In genomic region chr3:30592418-30592853, GRCm38 (mm10) we compare ENCODE assay signal across 9 mouse cellular contexts. TPM values are rescaled to one million over a fixed set of nuclear protein-coding genes. Genes with fewer than 3 reads are reported as not detected.
A peak's percentile ranks its signal among the peaks of the same experiment; 100 is the strongest.
DNase-seq lines count a peak whose midpoint lies in the region; ATAC-seq and TF ChIP-seq lines count a peak whose summit lies in the region.
"Had no signal": no experiment of that assay in that cellular context is flagged by ENCODE, and none has a peak within 500 bp of the region (broad histone marks: within the 10 kb centered on the region; RNA-seq: fewer than 3 reads in every experiment).

No protein-coding gene starts in this region.

- H3K27ac ChIP-seq in layer of hippocampus, adult 2 months, result peak overlapping the region; percentile 20; the same call in 1 of the 2 replicates
- H3K27ac ChIP-seq in limb, embryonic 10.5 days, result 0 out of 2 replicates have a peak overlapping the region, but pooled peaks have one; percentile 36
- H3K27ac ChIP-seq in midbrain, embryonic 12.5 days (replicated peaks), result no peak overlapping the region
- H3K27ac ChIP-seq: neural tube, embryonic 13.5 days had no signal

- TF ChIP-seq CTCF in layer of hippocampus, adult 2 months (conservative IDR thresholded peaks at IDR 0.05), result peak; percentile 92

- H3K9ac ChIP-seq in midbrain, embryonic 12.5 days (replicated peaks), result no peak overlapping the region
- H3K9ac ChIP-seq: neural tube, embryonic 13.5 days had no signal

- 3% methylated on average over 2 of the region's 2 CpGs for WGBS in limb, embryonic 10.5 days
- WGBS in midbrain, embryonic 12.5 days, result 2% methylated on average over 2 of the region's 2 CpGs

- H3K27me3 ChIP-seq in limb, embryonic 10.5 days (ENCODE audit: low read depth, poor library complexity, severe bottlenecking), result peaks cover 5% of the 10 kb centered on the region; the same call in 1 of the 2 replicates
- peaks cover 6% of the 10 kb centered on the region; the same call in 1 of the 2 replicates for H3K27me3 ChIP-seq in midbrain, embryonic 12.5 days
- H3K27me3 ChIP-seq: neural tube, embryonic 13.5 days had no signal

- no peaks in the 10 kb centered on the region for H3K36me3 ChIP-seq in limb, embryonic 10.5 days
- H3K36me3 ChIP-seq in midbrain, embryonic 12.5 days, result no peaks in the 10 kb centered on the region
- H3K36me3 ChIP-seq: neural tube, embryonic 13.5 days had no signal

- peaks cover 15% of the 10 kb centered on the region for H3K4me1 ChIP-seq in limb, embryonic 10.5 days
- H3K4me1 ChIP-seq in midbrain, embryonic 12.5 days, result 0 out of 2 replicates have a peak, but pooled peaks cover 6% of the 10 kb centered on the region

- H3K4me2 ChIP-seq in midbrain, embryonic 12.5 days (replicated peaks), result no peak overlapping the region
- H3K4me2 ChIP-seq: neural tube, embryonic 13.5 days had no signal

- intact Hi-C loops in heart, postnatal 10 days (cut with DNase I), result loop anchor here (2.0 to 10.0 kb wide), 4 partner anchors 105 to 545 kb away; partner anchors contain the start of gene Lrrc31

- H3K9me3 ChIP-seq in limb, embryonic 10.5 days (replicated peaks), result no peaks in the 10 kb centered on the region
- H3K9me3 ChIP-seq in midbrain, embryonic 12.5 days, result no peaks in the 10 kb centered on the region
- H3K9me3 ChIP-seq: neural tube, embryonic 13.5 days had no signal

- peak; percentile 55 for ATAC-seq in midbrain, embryonic 12.5 days (ENCODE audit: low FRiP score, low read depth)

- peak in 1 of 2 experiments; percentile 39 for DNase-seq in layer of hippocampus, adult 2 months (ENCODE audit: low spot score in 2 of 2)
- no peak for DNase-seq in layer of hippocampus, adult 9-10 months (ENCODE audit: low spot score)
- DNase-seq in ZHBTc4 (ENCODE audit: low read depth, low spot score), result peak; percentile 84
- peak; percentile 34 to 39 for DNase-seq in heart, postnatal 10 days
- DNase-seq in limb, embryonic 10.5 days (ENCODE audit: low spot score), result peak; percentile 42
- no peak for DNase-seq in spleen, adult 12 weeks (ENCODE audit: low spot score)
- DNase-seq in left cerebral cortex, adult 11 months (ENCODE audit: low spot score), result no peak

- H3K4me3 ChIP-seq in layer of hippocampus, adult 2 months, result no peak overlapping the region
- no peak overlapping the region for H3K4me3 ChIP-seq in limb, embryonic 10.5 days
- H3K4me3 ChIP-seq in midbrain, embryonic 12.5 days, result no peak overlapping the region
- H3K4me3 ChIP-seq: neural tube, embryonic 13.5 days had no signal

RNA-seq across cellular contexts. Expression of gene Actrt3, which starts 7.3 kb away (rescaled TPM):
- total RNA-seq in layer of hippocampus, adult 2 months (2021), result under 1 TPM; 0.54 to 0.88 TPM
- not detected for total RNA-seq in heart, postnatal 10 days (2021)
- 0.08 TPM in 1 of 2 replicates, not detected in the other for polyA plus RNA-seq in limb, embryonic 10.5 days (2016; fragmentation: Nextera tagmentation; extraction: Ambion mirVana)
- 0.18 TPM in 1 of 2 replicates, not detected in the other for polyA plus RNA-seq in midbrain, embryonic 12.5 days (2016; fragmentation: Nextera tagmentation; extraction: Ambion mirVana)

RNA-seq across cellular contexts. Expression of gene Mynn, which starts 9.4 kb away (rescaled TPM):
- 10 to 100 TPM; 14.7 to 15.0 TPM for total RNA-seq in layer of hippocampus, adult 2 months (2021)
- total RNA-seq in heart, postnatal 10 days (2021), result 10 to 100 TPM; 14.7 to 18.5 TPM
- 27.1 and 32.2 TPM in 2 replicates for polyA plus RNA-seq in limb, embryonic 10.5 days (2016; fragmentation: Nextera tagmentation; extraction: Ambion mirVana)
- polyA plus RNA-seq in midbrain, embryonic 12.5 days (2016; fragmentation: Nextera tagmentation; extraction: Ambion mirVana), result 34.7 and 39.6 TPM in 2 replicates

RNA-seq across cellular contexts. Expression of gene Mecom, which starts 44.6 kb away (rescaled TPM):
- total RNA-seq in layer of hippocampus, adult 2 months (2021), result 1 to 10 TPM; 3.3 to 3.5 TPM
- 10 to 100 TPM; 27.4 to 35.8 TPM for total RNA-seq in heart, postnatal 10 days (2021)
- polyA plus RNA-seq in limb, embryonic 10.5 days (2016; fragmentation: Nextera tagmentation; extraction: Ambion mirVana), result 167 and 217 TPM in 2 replicates
- polyA plus RNA-seq in midbrain, embryonic 12.5 days (2016; fragmentation: Nextera tagmentation; extraction: Ambion mirVana), result 25.9 and 33.2 TPM in 2 replicates

RNA-seq across cellular contexts. Expression of gene Lrriq4, which starts 51.9 kb away (rescaled TPM):
- total RNA-seq in layer of hippocampus, adult 2 months (2021), result not detected
- total RNA-seq in heart, postnatal 10 days (2021), result not detected
- polyA plus RNA-seq in limb, embryonic 10.5 days (2016; fragmentation: Nextera tagmentation; extraction: Ambion mirVana), result not detected in 2 replicates
- not detected in 2 replicates for polyA plus RNA-seq in midbrain, embryonic 12.5 days (2016; fragmentation: Nextera tagmentation; extraction: Ambion mirVana)
- polyA plus RNA-seq: neural tube, embryonic 13.5 days had no signal

RNA-seq across cellular contexts. Expression of gene Lrrc34, which starts 55.2 kb away (rescaled TPM):
- total RNA-seq in layer of hippocampus, adult 2 months (2021), result under 1 TPM; 0.17 to 0.18 TPM
- not detected for total RNA-seq in heart, postnatal 10 days (2021)
- polyA plus RNA-seq in limb, embryonic 10.5 days (2016; fragmentation: Nextera tagmentation; extraction: Ambion mirVana), result 1.9 and 2.8 TPM in 2 replicates
- 0.88 and 1.3 TPM in 2 replicates for polyA plus RNA-seq in midbrain, embryonic 12.5 days (2016; fragmentation: Nextera tagmentation; extraction: Ambion mirVana)

Comparison
In these comparisons a context has a peak if more than half of its experiments do, and no peak if none do; other contexts are left out.
1. DNase-seq: peak in ZHBTc4 (single experiment), heart, postnatal 10 days (2 of 2) and limb, embryonic 10.5 days (single experiment); none in layer of hippocampus, adult 9-10 months (single experiment), spleen, adult 12 weeks (single experiment) and left cerebral cortex, adult 11 months (single experiment).
2. RNA of gene Mecom, which starts 44.6 kb away (total RNA-seq): 27.4 to 35.8 TPM in heart, postnatal 10 days; 3.3 to 3.5 TPM in layer of hippocampus, adult 2 months; every median in the first group is over 4 times any median in the second.